Mouse (Mus musculus): ENCODE measurements at regions not wholly inside any gene's neighbourhood (a gene's known extent, or its start where the extent isn't known, plus 50 kb on each side); places are given as distances from the start of the nearest gene placed in this dataset.
A peak's percentile ranks its signal among the peaks of the same experiment; 100 is the strongest.
"Not testable (repeated sequence)": the region's sequence is repeated elsewhere in the genome, so short reads cannot be mapped to it uniquely, and the experiment has no call there.

GRCm38 (mm10) chr3:38312834-38313233, 171.8 kb downstream of the Ankrd50 start:
- no peak for DNase-seq

- peak; percentile 44 for DNase-seq
These were observed 172.5 kb downstream of the Ankrd50 start for GRCm38 (mm10) chr3:38312121-38312520.

GRCm38 (mm10) chr3:38299898-38300751, 184.5 kb downstream of the Ankrd50 start:
- DNase-seq: no peak

GRCm38 (mm10) chr3:38299236-38299897, 185.3 kb downstream of the Ankrd50 start:
- no peak for DNase-seq

- DNase-seq: no peak
These were observed 187.1 kb downstream of the Ankrd50 start for GRCm38 (mm10) chr3:38297499-38297898.

GRCm38 (mm10) chr3:38289062-38289461, 195.6 kb downstream of the Ankrd50 start:
- no peak for DNase-seq

GRCm38 (mm10) chr3:38283687-38284124, 200.9 kb downstream of the Ankrd50 start:
- DNase-seq: peak; percentile 46

- DNase-seq: no peak
These were observed 201.8 kb downstream of the Ankrd50 start for GRCm38 (mm10) chr3:38282891-38283290.

GRCm38 (mm10) chr3:38281683-38282082, 203.0 kb downstream of the Ankrd50 start:
- DNase-seq: no peak

GRCm38 (mm10) chr3:38280876-38281275, 203.8 kb downstream of the Ankrd50 start:
- no peak for DNase-seq

GRCm38 (mm10) chr3:38280105-38280504, 204.5 kb downstream of the Ankrd50 start:
- no peak for DNase-seq

- DNase-seq: no peak
These were observed 207.6 kb downstream of the Ankrd50 start for GRCm38 (mm10) chr3:38276948-38277504.

GRCm38 (mm10) chr3:38275321-38275720, 209.3 kb downstream of the Ankrd50 start:
- peak; percentile 71 for DNase-seq

- no peak for DNase-seq
These were observed 213.9 kb downstream of the Ankrd50 start for GRCm38 (mm10) chr3:38270742-38271141.

GRCm38 (mm10) chr3:38268226-38268625, 216.4 kb downstream of the Ankrd50 start:
- DNase-seq: no peak

- no peak for DNase-seq
These were observed 221.1 kb downstream of the Ankrd50 start for GRCm38 (mm10) chr3:38263261-38264141.

GRCm38 (mm10) chr3:38261326-38262075, 223.1 kb downstream of the Ankrd50 start:
- no peak for DNase-seq

- not testable (repeated sequence) for DNase-seq
These were observed 225.4 kb downstream of the Ankrd50 start for GRCm38 (mm10) chr3:38259223-38259622.

- DNase-seq: no peak
These were observed 226.8 kb downstream of the Ankrd50 start for GRCm38 (mm10) chr3:38257843-38258290.

- no peak for DNase-seq
These were observed 227.4 kb downstream of the Ankrd50 start for GRCm38 (mm10) chr3:38257076-38257842.

GRCm38 (mm10) chr3:38255674-38256073, 229.0 kb downstream of the Ankrd50 start:
- DNase-seq: peak; percentile 72
